In the genomic region with DNA sequence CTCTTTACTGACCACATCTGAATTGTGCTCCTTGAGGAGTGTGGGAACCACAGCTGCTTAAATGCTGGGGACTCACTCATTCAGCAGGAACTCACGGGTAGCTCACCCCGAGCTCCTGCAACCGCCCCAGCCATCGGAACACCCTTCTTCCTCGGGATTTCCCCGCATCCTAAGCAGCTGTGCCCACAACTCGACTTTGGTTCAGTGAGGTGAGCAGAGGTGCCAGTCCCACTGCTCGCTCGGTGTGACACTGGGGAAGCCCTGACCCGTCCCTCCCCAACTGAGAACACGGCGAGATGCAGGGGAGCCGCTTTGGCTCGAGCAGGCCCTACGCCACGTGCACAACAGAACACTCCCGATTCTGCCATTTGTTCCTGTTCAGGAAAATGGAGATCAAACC, we compare ENCODE assay signal across 1 mouse cellular context.
TF ChIP-seq lines count a peak whose summit lies in the region.

No protein-coding gene starts in this region.

TF ChIP-seq in CH12.LX, 34 proteins besides CTCF, POLR2A, EP300 and RAD21 (continued from another document):
- TF ChIP-seq BHLHE40 (IDR thresholded peaks at IDR 0.05; ENCODE audit: low read depth, low read length) = peak; percentile 72
- peak; percentile 42; the same call in 1 of the 2 replicates for TF ChIP-seq MEF2A (IDR thresholded peaks at IDR 0.05; ENCODE audit: borderline replicate concordance, low read depth, low read length)
- TF ChIP-seq CHD2 (IDR thresholded peaks at IDR 0.05; ENCODE audit: low read length) = no peak
